8 mouse cellular contexts compared by ENCODE assay signal in genomic region chr2:145861193-145862123, GRCm38 (mm10). TPM values are rescaled to one million over a fixed set of nuclear protein-coding genes. Genes with fewer than 3 reads are reported as not detected.
DNase-seq lines count a peak whose midpoint lies in the region; ATAC-seq and TF ChIP-seq lines count a peak whose summit lies in the region.

No protein-coding gene starts in this region.

- peak overlapping the region; percentile 91 for H3K27ac ChIP-seq in forebrain, embryonic 13.5 days
- peak overlapping the region; percentile 78 for H3K27ac ChIP-seq in hindbrain, embryonic 16.5 days (ENCODE audit: low read depth, low read length)
- H3K27ac ChIP-seq in liver, postnatal 0 days (ENCODE audit: low read depth): 0 out of 2 replicates have a peak overlapping the region, but pooled peaks have one; percentile 34

- no peak for ATAC-seq in forebrain, embryonic 13.5 days
- ATAC-seq in hindbrain, embryonic 16.5 days: no peak
- ATAC-seq in liver, postnatal 0 days: no peak

- H3K4me2 ChIP-seq in forebrain, embryonic 13.5 days: peak overlapping the region; percentile 67
- H3K4me2 ChIP-seq in hindbrain, embryonic 16.5 days (ENCODE audit: low read length): peak overlapping the region; percentile 60
- peak overlapping the region; percentile 59 for H3K4me2 ChIP-seq in liver, postnatal 0 days (ENCODE audit: low read depth, low read length)

- H3K9me3 ChIP-seq in forebrain, embryonic 13.5 days (replicated peaks): no peaks in the 10 kb centered on the region
- H3K9me3 ChIP-seq in hindbrain, embryonic 16.5 days (ENCODE audit: control insufficient read depth, low read length): no peaks in the 10 kb centered on the region
- no peaks in the 10 kb centered on the region for H3K9me3 ChIP-seq in liver, postnatal 0 days (ENCODE audit: low read length)

- no peaks in the 10 kb centered on the region for H3K27me3 ChIP-seq in forebrain, embryonic 13.5 days
- no peaks in the 10 kb centered on the region for H3K27me3 ChIP-seq in hindbrain, embryonic 16.5 days (replicated peaks; ENCODE audit: control insufficient read depth, insufficient read depth, low read length)
- no peaks in the 10 kb centered on the region for H3K27me3 ChIP-seq in liver, postnatal 0 days (ENCODE audit: insufficient read depth, low read length)

- TF ChIP-seq CTCF in liver, postnatal 0 days (IDR thresholded peaks at IDR 0.05; ENCODE audit: low read depth): no peak

- peak overlapping the region; percentile 65 for H3K9ac ChIP-seq in forebrain, embryonic 13.5 days
- H3K9ac ChIP-seq in hindbrain, embryonic 16.5 days (ENCODE audit: low read depth, low read length): peak overlapping the region; percentile 64
- H3K9ac ChIP-seq in liver, postnatal 0 days (replicated peaks): 0 out of 2 replicates have a peak overlapping the region, but pooled peaks have one; percentile 30

- no peak for TF ChIP-seq EP300 in liver, postnatal 0 days (IDR thresholded peaks at IDR 0.05; ENCODE audit: low read depth)

- peak overlapping the region; percentile 43 for H3K4me3 ChIP-seq in forebrain, embryonic 13.5 days
- peak overlapping the region; percentile 37 for H3K4me3 ChIP-seq in hindbrain, embryonic 16.5 days (ENCODE audit: low read length)
- H3K4me3 ChIP-seq in liver, postnatal 0 days (ENCODE audit: low read depth, low read length): no peak overlapping the region

- peaks cover 44% of the 10 kb centered on the region for H3K4me1 ChIP-seq in forebrain, embryonic 13.5 days
- H3K4me1 ChIP-seq in hindbrain, embryonic 16.5 days (ENCODE audit: control insufficient read depth, insufficient read depth, low read depth, low read length): peaks cover 17% of the 10 kb centered on the region
- H3K4me1 ChIP-seq in liver, postnatal 0 days (ENCODE audit: insufficient read depth): peaks cover 25% of the 10 kb centered on the region

- DNase-seq in layer of hippocampus, adult 11-12 months (ENCODE audit: low spot score): peak; percentile 12
- DNase-seq in layer of hippocampus, adult 18-20 months (ENCODE audit: low spot score in 2 of 2): no peak
- no peak for DNase-seq in liver, postnatal 0 days
- DNase-seq in frontal cortex, postnatal 25 days (ENCODE audit: low spot score in 2 of 2): no peak
- no peak for DNase-seq in right cerebral cortex, adult 18-20 months
- no peak for DNase-seq in natural killer cell, adult 2 months (ENCODE audit: low spot score in 2 of 2)

- 45% methylated on average over 8 of the region's 8 CpGs for WGBS in forebrain, embryonic 13.5 days
- 45% methylated on average over 8 of the region's 8 CpGs for WGBS in hindbrain, embryonic 16.5 days
- 72% methylated on average over 8 of the region's 8 CpGs for WGBS in liver, postnatal 0 days (ENCODE audit: insufficient replicate concordance)

- no peaks in the 10 kb centered on the region for H3K36me3 ChIP-seq in forebrain, embryonic 13.5 days (ENCODE audit: poor library complexity, severe bottlenecking)
- H3K36me3 ChIP-seq in hindbrain, embryonic 16.5 days (ENCODE audit: control insufficient read depth, insufficient read depth, low read length): no peaks in the 10 kb centered on the region
- 0 out of 2 replicates have a peak, but pooled peaks cover 3% of the 10 kb centered on the region for H3K36me3 ChIP-seq in liver, postnatal 0 days (replicated peaks; ENCODE audit: insufficient read depth, low read length)

RNA-seq across cellular contexts. Expression of gene Naa20, which starts 40.4 kb away (rescaled TPM):
- 10 to 100 TPM; 66.3 to 68.5 TPM for total RNA-seq in layer of hippocampus, adult 18-20 months (2021)
- 134 TPM in 2 replicates for polyA plus RNA-seq in forebrain, embryonic 13.5 days (2015; fragmentation: Nextera tagmentation; extraction: Ambion mirVana)
- 126 and 139 TPM in 2 replicates for polyA plus RNA-seq in hindbrain, embryonic 16.5 days (2015; fragmentation: Nextera tagmentation; extraction: Ambion mirVana)
- polyA plus RNA-seq in liver, postnatal 0 days (2015; fragmentation: Nextera tagmentation; extraction: Ambion mirVana): 55.0 and 60.0 TPM in 2 replicates

Comparison
In these comparisons a context has a peak if more than half of its experiments do, and no peak if none do; other contexts are left out.
1. H3K27ac ChIP-seq: peak in every context shown above with its lines; median percentile 91 in forebrain, embryonic 13.5 days; 78 in hindbrain, embryonic 16.5 days; 34 in liver, postnatal 0 days.